Mouse (Mus musculus) activated CD4-positive, CD25-positive, alpha-beta regulatory T cell, adult 4 months (primary cell): ENCODE results near the gene Pik3r1. TPM values are rescaled to one million over a fixed set of nuclear protein-coding genes. Genes with fewer than 3 reads are reported as not detected.

Experiments used
- ATAC-seq: one replicate; pipeline ENCODE4 v1.8.0; 2017
- polyA plus RNA-seq, 2 experiments: library from polyadenylated mRNA; unstranded; fragments of 100-300 nt; shearing (Covaris generic); gene quantifications; one replicate each; pipeline ENCODE4 v1.2.1; 2017

Gene Pik3r1
- polyA plus RNA-seq, 2 experiments from 2014 or later = 62.7 to 97.2 TPM

GRCm38 (mm10) chr13:101766605-101767012 is 1.4 kb downstream of the Pik3r1 start:
- no peak for ATAC-seq

DNA sequence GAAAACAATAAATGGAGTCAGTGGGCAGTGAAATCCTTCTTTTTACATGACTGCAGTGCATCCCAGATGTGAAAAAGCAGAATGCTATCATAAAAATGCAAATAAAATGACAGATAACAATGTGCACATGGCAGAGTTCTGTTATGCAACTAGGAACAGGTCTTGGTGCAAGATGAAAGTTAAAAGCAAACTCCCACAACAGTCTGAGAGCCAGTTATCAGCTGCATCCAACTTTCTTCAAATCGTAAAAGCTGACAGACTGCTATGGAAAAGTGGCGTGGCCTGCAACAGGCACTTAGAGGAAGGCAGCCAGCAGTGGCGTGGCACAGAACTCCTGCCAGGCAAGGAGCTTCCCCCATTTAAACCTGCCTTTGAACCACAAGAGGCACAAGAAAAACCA is 2.0 kb downstream of the Pik3r1 start:
- ATAC-seq = no peak

- no peak for ATAC-seq
Measured at GRCm38 (mm10) chr13:101764111-101764510, 3.9 kb downstream of the Pik3r1 start.

GRCm38 (mm10) chr13:101763676-101764075 is 4.3 kb downstream of the Pik3r1 start:
- ATAC-seq = no peak

GRCm38 (mm10) chr13:101763149-101763548 is 4.9 kb downstream of the Pik3r1 start:
- ATAC-seq = no peak

GRCm38 (mm10) chr13:101761617-101762016 is 6.4 kb downstream of the Pik3r1 start:
- ATAC-seq = no peak

GRCm38 (mm10) chr13:101760953-101761352 is 7.1 kb downstream of the Pik3r1 start:
- ATAC-seq = no peak

DNA sequence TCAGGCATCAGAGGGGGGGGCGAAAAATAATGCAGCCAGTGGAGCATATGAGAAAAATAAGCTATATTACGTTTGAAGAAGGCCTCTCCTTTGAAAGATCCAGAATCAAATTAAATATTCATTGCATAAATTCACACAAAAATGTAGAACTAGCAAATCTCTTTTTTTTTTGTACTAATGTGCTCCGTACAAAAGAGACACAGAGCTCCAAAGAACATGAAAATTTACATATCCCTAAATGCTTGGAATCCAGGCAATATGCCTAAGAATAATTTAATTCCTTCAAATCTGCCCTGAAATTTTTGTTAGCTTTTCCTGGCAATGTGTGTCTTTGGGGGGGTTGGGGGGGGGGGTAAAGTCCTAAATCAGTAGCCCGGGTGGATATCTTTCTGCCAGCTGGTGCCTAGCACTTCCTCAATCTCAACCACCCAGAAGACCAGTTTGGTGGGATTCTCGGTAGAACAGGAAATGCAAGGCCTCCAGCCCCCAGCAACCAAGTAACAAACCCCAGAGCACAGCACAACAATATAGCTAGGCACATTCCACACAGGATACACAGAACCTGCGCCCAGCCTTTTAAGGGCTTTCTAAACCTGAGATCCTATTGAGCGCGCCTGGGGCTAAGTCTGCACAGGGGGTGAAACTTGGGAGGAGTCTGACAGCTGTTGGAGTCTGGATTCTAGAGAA is 7.9 kb downstream of the Pik3r1 start:
- no peak for ATAC-seq

- peak; percentile 50 for ATAC-seq
Measured at GRCm38 (mm10) chr13:101759281-101759871, 8.6 kb downstream of the Pik3r1 start.

GRCm38 (mm10) chr13:101757801-101758422 is 10.1 kb downstream of the Pik3r1 start:
- peak; percentile 3 for ATAC-seq

DNA sequence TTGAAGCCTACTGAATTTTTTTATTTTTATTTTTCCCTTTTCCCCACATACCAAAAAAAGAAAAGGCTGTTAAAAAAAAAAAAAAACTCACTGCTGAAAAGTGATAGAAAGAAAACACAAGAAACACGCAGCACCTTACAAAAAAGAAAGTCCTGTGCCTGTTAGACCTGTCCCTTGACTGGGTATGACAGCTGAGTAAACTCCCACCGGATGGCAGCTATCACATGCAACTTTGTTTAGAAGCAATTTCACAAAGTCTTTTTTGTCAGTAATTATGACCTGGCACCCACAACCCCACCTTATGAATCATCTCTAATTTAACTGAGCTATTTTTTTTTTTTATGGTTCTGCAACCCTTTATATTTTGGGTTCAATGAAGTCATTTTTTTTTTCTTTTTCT is 12.8 kb downstream of the Pik3r1 start:
- no peak for ATAC-seq

GRCm38 (mm10) chr13:101753639-101754038 is 14.4 kb downstream of the Pik3r1 start:
- ATAC-seq = no peak

DNA sequence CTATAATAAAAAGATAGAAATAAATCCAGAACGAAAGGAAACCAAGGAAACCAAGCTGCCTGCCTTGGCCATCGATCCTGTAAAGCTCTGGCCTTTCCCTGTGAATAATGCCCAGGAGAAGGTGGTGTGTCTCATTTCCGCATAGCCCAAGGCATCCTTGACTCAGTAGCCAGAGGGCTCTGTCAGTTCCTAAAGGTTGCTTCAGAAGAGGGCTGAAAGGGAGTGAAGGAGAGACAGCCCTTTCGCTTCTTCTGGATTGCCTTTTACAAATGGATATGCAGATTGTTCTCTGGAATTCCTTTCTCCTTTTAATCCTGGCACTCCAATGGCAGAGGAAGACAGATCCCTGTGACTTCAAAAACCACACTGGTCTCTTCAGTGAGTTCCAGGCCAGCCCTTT is 16.2 kb downstream of the Pik3r1 start:
- no peak for ATAC-seq

GRCm38 (mm10) chr13:101746012-101746595 is 21.9 kb downstream of the Pik3r1 start:
- ATAC-seq = no peak

DNA sequence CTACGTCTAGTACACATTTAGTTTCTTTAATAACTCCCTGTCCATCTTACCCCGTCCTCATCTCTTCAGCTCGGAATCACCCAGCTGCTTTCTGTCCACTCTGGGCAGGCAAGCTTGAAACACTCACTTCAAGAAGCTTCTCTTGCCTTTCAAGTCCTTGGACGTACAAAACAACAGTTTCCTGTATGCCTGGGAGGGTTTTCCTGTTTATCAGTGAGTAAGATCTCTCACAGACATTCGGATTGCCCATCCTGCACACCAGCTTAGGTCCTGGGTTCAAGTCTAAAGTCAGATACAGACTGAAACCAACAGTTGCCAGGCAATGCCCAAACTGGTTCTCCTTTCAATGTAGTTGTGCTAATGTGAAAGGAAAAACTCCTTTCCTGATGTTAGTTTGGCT is 23.1 kb downstream of the Pik3r1 start:
- no peak for ATAC-seq

DNA sequence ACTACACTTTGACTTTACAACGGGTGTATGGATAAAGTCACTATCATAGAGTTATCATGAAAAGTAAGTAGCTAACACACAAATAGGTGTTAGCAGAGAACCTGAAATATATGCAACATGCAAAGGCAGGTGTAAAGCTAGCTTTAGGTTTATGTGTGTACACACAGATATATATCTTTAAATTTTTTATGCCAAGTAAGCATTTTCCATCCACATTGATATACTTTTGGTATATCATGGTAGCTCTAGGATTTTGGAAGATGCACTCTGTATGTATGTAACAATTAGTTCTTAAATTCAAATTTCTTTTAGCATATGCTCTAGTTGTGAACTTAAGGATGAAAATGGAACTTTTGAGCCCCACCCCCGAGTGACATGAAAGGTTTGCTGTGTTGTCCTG is 24.0 kb downstream of the Pik3r1 start:
- no peak for ATAC-seq

DNA sequence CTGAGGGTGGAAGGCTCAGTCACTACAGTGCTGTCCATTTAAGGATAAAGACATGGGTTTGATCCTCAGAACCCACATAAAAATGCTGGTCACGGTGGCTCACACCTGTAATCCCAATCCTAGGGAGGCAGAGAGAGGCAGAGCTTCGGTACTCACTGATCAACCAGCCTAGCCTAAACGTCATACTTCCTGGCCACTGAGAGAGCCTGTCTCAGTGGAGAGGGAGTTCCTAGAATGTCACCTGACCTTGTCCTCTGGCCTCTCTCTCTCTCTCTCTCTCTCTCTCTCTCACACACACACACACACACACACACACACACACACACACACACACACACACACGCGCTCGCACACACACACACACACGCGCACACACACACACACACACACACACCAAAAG is 24.8 kb downstream of the Pik3r1 start:
- ATAC-seq = no peak

DNA sequence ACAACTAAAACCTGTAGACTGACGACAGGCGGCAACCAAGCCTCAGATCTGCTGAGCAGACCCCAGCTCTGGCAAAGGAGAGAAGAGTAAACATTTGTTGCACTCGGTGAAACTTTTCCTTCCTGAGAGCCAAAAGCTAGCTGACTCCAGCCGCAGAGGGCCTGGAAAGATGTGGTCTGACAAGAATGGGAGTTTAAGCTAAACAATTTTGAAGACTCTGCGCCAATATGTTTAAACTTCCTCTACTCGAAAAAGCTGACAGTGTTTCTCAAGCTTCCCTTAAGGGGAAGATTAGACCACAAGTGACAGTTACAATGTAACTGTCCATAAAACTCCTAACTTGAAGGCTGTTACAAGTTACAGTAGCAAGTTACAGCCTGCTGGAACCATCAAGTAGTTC is 25.4 kb downstream of the Pik3r1 start:
- no peak for ATAC-seq

DNA sequence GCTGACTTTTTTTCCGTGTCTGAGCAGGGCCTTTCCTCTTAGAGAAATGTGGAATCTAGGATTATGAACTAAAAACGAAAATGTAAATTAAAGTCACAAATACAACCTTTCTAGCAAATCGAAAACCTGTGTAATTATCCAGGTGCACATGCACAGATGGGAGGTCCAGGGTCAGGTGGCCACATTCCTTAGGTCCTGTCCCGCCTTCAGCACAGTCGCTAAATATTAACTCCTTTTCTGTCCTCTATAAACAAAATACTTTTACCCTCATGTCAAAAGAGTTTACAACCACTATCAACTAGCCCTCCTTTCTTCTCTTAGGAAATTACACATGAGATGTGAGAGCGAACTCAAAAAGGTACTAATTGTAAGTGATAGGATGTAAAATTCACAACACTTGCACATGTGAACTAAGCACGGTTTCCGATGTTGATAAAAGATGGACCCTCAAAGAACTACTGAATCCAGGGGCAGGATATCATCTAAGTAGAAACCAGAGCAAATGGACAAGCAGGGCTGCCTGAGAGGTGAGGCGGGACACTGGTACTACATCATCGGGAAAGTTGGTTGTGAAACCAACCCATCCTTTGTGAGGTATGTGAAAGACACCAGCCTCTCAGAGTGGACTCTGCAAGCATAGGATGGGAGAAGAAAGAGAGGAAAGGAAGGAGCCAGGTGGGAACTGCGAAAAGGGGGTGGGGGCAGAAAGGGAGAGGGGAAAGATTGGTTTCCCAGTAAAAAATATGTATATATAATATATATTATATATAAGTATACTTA is 26.3 kb downstream of the Pik3r1 start:
- no peak for ATAC-seq

DNA sequence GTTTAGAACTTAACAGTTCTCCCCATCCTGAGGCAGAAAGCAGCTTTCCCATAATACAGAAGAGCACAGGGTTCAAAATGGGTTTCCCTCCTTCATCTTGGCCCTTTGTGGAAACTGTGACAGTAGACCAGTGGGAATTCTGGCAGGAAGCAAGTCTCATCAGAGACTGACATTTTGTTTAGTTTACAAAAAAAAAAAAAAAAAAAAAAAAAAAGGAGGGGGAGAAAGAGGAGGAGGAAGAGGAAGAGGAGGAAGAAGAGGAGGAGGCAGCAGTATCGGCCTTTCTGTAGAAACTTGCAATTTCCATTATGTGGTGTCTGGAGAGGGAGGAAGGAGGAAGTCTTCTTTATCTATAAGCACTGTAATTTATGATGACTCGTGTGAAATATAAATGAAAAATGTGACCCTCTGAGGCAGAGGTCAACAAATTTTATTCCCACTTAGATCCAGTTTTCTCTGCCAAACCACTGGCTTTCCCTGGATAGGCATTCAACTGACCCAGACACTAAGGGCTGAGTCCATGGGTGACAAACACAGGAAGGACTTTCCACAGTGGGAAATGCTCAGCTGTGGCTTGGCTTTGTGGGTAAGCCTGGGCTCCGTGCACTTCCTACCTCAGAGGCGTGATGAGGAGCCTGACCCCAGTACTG is 28.2 kb downstream of the Pik3r1 start:
- no peak for ATAC-seq

GRCm38 (mm10) chr13:101738769-101739168 is 29.2 kb downstream of the Pik3r1 start:
- no peak for ATAC-seq
